In the genomic region with DNA sequence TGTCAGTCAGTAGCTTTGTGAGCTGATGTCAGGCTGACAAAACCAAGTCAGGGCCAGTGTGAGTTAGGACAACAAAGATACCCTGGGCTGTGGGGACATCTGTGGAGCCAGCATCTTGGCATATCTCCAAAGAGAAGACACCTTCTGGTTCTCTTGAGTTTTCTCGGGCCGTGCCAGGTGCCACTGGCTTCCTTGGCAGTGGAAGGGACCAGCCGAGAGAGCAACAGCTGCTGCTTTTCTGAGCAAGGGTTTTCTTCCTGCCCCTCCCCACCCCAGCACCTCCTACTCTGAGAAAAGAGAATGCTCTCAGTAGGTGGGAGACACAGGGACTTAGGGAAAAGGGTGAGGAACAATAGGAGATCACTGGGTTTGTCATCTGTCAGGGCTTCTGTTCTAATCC, we compare ENCODE assay signal across 14 mouse cellular contexts.
A peak's percentile ranks its signal among the peaks of the same experiment; 100 is the strongest.
DNase-seq lines count a peak whose midpoint lies in the region; ATAC-seq lines count a peak whose summit lies in the region.
"Had no signal": no experiment of that assay in that cellular context is flagged by ENCODE, and none has a peak within 500 bp of the region (broad histone marks: within the 10 kb centered on the region; RNA-seq: fewer than 3 reads in every experiment).

No protein-coding gene starts in this region.

- no peak overlapping the region for H3K27ac ChIP-seq in hindbrain, embryonic 15.5 days (replicated peaks)
- H3K27ac ChIP-seq in hindbrain, embryonic 13.5 days = no peak overlapping the region
- 0 out of 2 replicates have a peak overlapping the region, but pooled peaks have one; percentile 17 for H3K27ac ChIP-seq in limb, embryonic 10.5 days
- H3K27ac ChIP-seq: liver, embryonic 13.5 days had no signal

- WGBS in hindbrain, embryonic 15.5 days = 24% methylated on average over 3 of the region's 3 CpGs
- 32% methylated on average over 3 of the region's 3 CpGs for WGBS in hindbrain, embryonic 13.5 days
- 58% methylated on average over 3 of the region's 3 CpGs for WGBS in limb, embryonic 10.5 days

- ATAC-seq in hindbrain, embryonic 15.5 days (ENCODE audit: low FRiP score, low read depth) = 0 out of 2 replicates have a peak, but pooled peaks have one; percentile 13
- ATAC-seq in hindbrain, embryonic 13.5 days (ENCODE audit: low FRiP score) = no peak

- H3K9ac ChIP-seq in hindbrain, embryonic 15.5 days = no peak overlapping the region
- H3K9ac ChIP-seq in hindbrain, embryonic 13.5 days = no peak overlapping the region
- H3K9ac ChIP-seq: liver, embryonic 13.5 days had no signal

- no peaks in the 10 kb centered on the region for H3K36me3 ChIP-seq in hindbrain, embryonic 15.5 days
- no peaks in the 10 kb centered on the region for H3K36me3 ChIP-seq in hindbrain, embryonic 13.5 days
- no peaks in the 10 kb centered on the region for H3K36me3 ChIP-seq in limb, embryonic 10.5 days

- no peaks in the 10 kb centered on the region for H3K27me3 ChIP-seq in hindbrain, embryonic 15.5 days
- H3K27me3 ChIP-seq in hindbrain, embryonic 13.5 days = no peaks in the 10 kb centered on the region
- H3K27me3 ChIP-seq in limb, embryonic 10.5 days (ENCODE audit: low read depth, poor library complexity, severe bottlenecking) = no peaks in the 10 kb centered on the region; the same call in 1 of the 2 replicates
- H3K27me3 ChIP-seq: liver, embryonic 13.5 days had no signal

- no peaks in the 10 kb centered on the region for H3K9me3 ChIP-seq in hindbrain, embryonic 15.5 days
- H3K9me3 ChIP-seq in hindbrain, embryonic 13.5 days = no peaks in the 10 kb centered on the region
- H3K9me3 ChIP-seq in limb, embryonic 10.5 days (replicated peaks) = no peaks in the 10 kb centered on the region
- H3K9me3 ChIP-seq: liver, embryonic 13.5 days had no signal

- no peaks in the 10 kb centered on the region for H3K4me1 ChIP-seq in hindbrain, embryonic 15.5 days (replicated peaks)
- H3K4me1 ChIP-seq in hindbrain, embryonic 13.5 days (replicated peaks) = peaks cover 8% of the 10 kb centered on the region; the same call in 1 of the 2 replicates
- peaks cover 58% of the 10 kb centered on the region for H3K4me1 ChIP-seq in limb, embryonic 10.5 days

- no peak overlapping the region for H3K4me3 ChIP-seq in hindbrain, embryonic 15.5 days
- no peak overlapping the region for H3K4me3 ChIP-seq in hindbrain, embryonic 13.5 days
- no peak overlapping the region for H3K4me3 ChIP-seq in limb, embryonic 10.5 days
- H3K4me3 ChIP-seq: liver, embryonic 13.5 days had no signal

- no peak overlapping the region for H3K4me2 ChIP-seq in hindbrain, embryonic 15.5 days
- H3K4me2 ChIP-seq in hindbrain, embryonic 13.5 days = no peak overlapping the region
- H3K4me2 ChIP-seq: liver, embryonic 13.5 days had no signal

- DNase-seq in R1 (ENCODE audit: low read depth, low spot score) = peak; percentile 50
- peak; percentile 79 for DNase-seq in brain, adult 2 months (ENCODE audit: low read depth, low spot score)
- no peak for DNase-seq in limb, embryonic 10.5 days (ENCODE audit: low spot score)
- DNase-seq in kidney, adult 11 months = no peak
- DNase-seq in layer of hippocampus, adult 11-12 months (ENCODE audit: low spot score) = no peak
- DNase-seq: adrenal gland, adult 2 months; embryo, embryonic 11 days; gastrocnemius, postnatal 25 days; kidney, adult 18-20 months; liver, embryonic 13.5 days; midbrain, embryonic 14.5 days; right cerebral cortex, postnatal 14 days had no signal

Comparison
In these comparisons a context has a peak if more than half of its experiments do, and no peak if none do; other contexts are left out.
1. DNase-seq: peak in R1 (single experiment) and brain, adult 2 months (single experiment); none in limb, embryonic 10.5 days (single experiment), kidney, adult 11 months (single experiment) and layer of hippocampus, adult 11-12 months (single experiment).